Mouse (Mus musculus) cerebellum, postnatal 14 days (tissue): ENCODE data around the gene Ddx31.

Source experiments
- DNase-seq, 2 experiments: peaks; one replicate each; pipeline ENCODE4 v3.0.0; 2021; ENCODE audit warnings: mixed read lengths in 2 of 2

Ddx31 gene

GRCm38 (mm10) chr2:28912039-28912700 is 72.0 kb downstream of the Ddx31 start:
- peak; percentile 43 to 65 for DNase-seq

- peak in 1 of 2 experiments; percentile 37 for DNase-seq
Measured at GRCm38 (mm10) chr2:28912961-28913360, 72.8 kb downstream of the Ddx31 start.

- no peak for DNase-seq
Measured at GRCm38 (mm10) chr2:28914121-28914520, 73.9 kb downstream of the Ddx31 start.

- peak in 1 of 2 experiments; percentile 56 for DNase-seq
Measured at GRCm38 (mm10) chr2:28915104-28915738, 75.0 kb downstream of the Ddx31 start.

GRCm38 (mm10) chr2:28915768-28916512 is 75.7 kb downstream of the Ddx31 start:
- peak; percentile 76 to 84 for DNase-seq

- DNase-seq = peak; percentile 78 to 80
Measured at GRCm38 (mm10) chr2:28916513-28916865, 76.3 kb downstream of the Ddx31 start, which contains the start of gene Barhl1. Gene Barhl1 (minus strand): TSS chr2:28916668.

GRCm38 (mm10) chr2:28917156-28917517 is 76.9 kb downstream of the Ddx31 start:
- peak in 1 of 2 experiments; percentile 46 for DNase-seq

GRCm38 (mm10) chr2:28917518-28918361 is 77.5 kb downstream of the Ddx31 start:
- DNase-seq = peak; percentile 59 to 64

- no peak for DNase-seq
Measured at GRCm38 (mm10) chr2:28919001-28919400, 78.8 kb downstream of the Ddx31 start.

GRCm38 (mm10) chr2:28923912-28924311 is 83.7 kb downstream of the Ddx31 start:
- peak; percentile 89 to 95 for DNase-seq

- no peak for DNase-seq
Measured at GRCm38 (mm10) chr2:28930571-28930970, 90.4 kb downstream of the Ddx31 start.

GRCm38 (mm10) chr2:28938997-28939396 is 98.8 kb downstream of the Ddx31 start:
- no peak for DNase-seq

GRCm38 (mm10) chr2:28943666-28944516 is 103.7 kb downstream of the Ddx31 start:
- DNase-seq = no peak

- DNase-seq = no peak
Measured at GRCm38 (mm10) chr2:28945388-28945787, 105.2 kb downstream of the Ddx31 start.

GRCm38 (mm10) chr2:28946312-28946711 is 106.1 kb downstream of the Ddx31 start:
- DNase-seq = no peak

GRCm38 (mm10) chr2:28952981-28953380 is 112.8 kb downstream of the Ddx31 start:
- no peak for DNase-seq

GRCm38 (mm10) chr2:28954595-28954994 is 114.4 kb downstream of the Ddx31 start:
- no peak for DNase-seq
